Mouse (Mus musculus) CH12.LX (cell line): Measurements from ENCODE around the gene Chpt1. TPM values are rescaled to one million over a fixed set of nuclear protein-coding genes. Genes with fewer than 3 reads are reported as not detected.

Experiments used
- DNase-seq: peaks from one replicate; pipeline ENCODE4 v3.0.0-alpha.2; 2013; ENCODE audit errors: extremely low read depth
- H3K27ac ChIP-seq: 2 replicates; pipeline ENCODE4 v1.5.1; 2012; ENCODE audit warnings: low read depth, mild to moderate bottlenecking, control low read depth, moderate library complexity; ENCODE audit not compliant: insufficient read depth
- H3K27me3 ChIP-seq: replicated peaks from 2 replicates; pipeline ENCODE3; 2012; ENCODE audit warnings: inconsistent platforms
- H3K36me3 ChIP-seq, 2 experiments: replicated peaks in 1 of 2; 2 replicates each; pipeline versions ENCODE3 to v1.6.1; 2012; ENCODE audit warnings: inconsistent platforms in 1 of 2, low read length in 1 of 2, mild to moderate bottlenecking in 1 of 2, mixed read lengths in 1 of 2, moderate library complexity in 1 of 2; ENCODE audit not compliant: control insufficient read depth in 1 of 2, insufficient read depth in 1 of 2
- H3K4me1 ChIP-seq, 2 experiments: 2 replicates each; pipeline ENCODE4 v1.6.1; 2012; ENCODE audit warnings: inconsistent platforms in 1 of 2, moderate library complexity in 1 of 2; ENCODE audit not compliant: insufficient read depth in 2 of 2, control insufficient read depth in 1 of 2
- H3K4me2 ChIP-seq: 2 replicates; pipeline ENCODE4 v1.6.1; 2012; ENCODE audit warnings: low read depth, mild to moderate bottlenecking, control low read depth; ENCODE audit not compliant: poor library complexity, insufficient read depth, severe bottlenecking
- H3K4me3 ChIP-seq, 3 experiments: fragments of 150-350 bp in 1 of 3; sonication (generic) in 1 of 3; replicated peaks in 1 of 3; 2 replicates each; pipeline versions ENCODE3 to v1.5.1; 2011 to 2012; ENCODE audit warnings: low read depth in 2 of 3, low read length in 2 of 3, mild to moderate bottlenecking in 2 of 3, moderate library complexity in 2 of 3, control low read depth in 1 of 3, improper control_type of control experiment in 1 of 3, inconsistent platforms in 1 of 3, mixed read lengths in 1 of 3; ENCODE audit not compliant: poor library complexity in 1 of 3
- H3K79me2 ChIP-seq: replicated peaks from 2 replicates; pipeline ENCODE4 v1.6.1; 2012; ENCODE audit warnings: mild to moderate bottlenecking, moderate library complexity; ENCODE audit not compliant: control insufficient read depth, poor library complexity, insufficient read depth, severe bottlenecking; ENCODE audit errors: extremely low read depth
- H3K9ac ChIP-seq: 2 replicates; pipeline ENCODE4 v1.6.1; 2012; ENCODE audit warnings: low read depth, mild to moderate bottlenecking, control low read depth, moderate library complexity; ENCODE audit not compliant: insufficient read depth
- H3K9me3 ChIP-seq: replicated peaks from 2 replicates; pipeline ENCODE3; 2012; ENCODE audit warnings: low read length, inconsistent platforms, mixed read lengths
- BHLHE40 ChIP-seq: IDR thresholded peaks from 2 replicates; pipeline ENCODE4 v1.6.1; 2011; ENCODE audit warnings: mild to moderate bottlenecking, low read depth, low read length, improper control_type of control experiment
- CHD1 ChIP-seq: IDR thresholded peaks from 2 replicates; pipeline ENCODE4 v1.6.1; 2012; ENCODE audit warnings: low read depth, low read length, improper control_type of control experiment, inconsistent platforms
- CTCF ChIP-seq, 2 experiments: IDR thresholded peaks in 1 of 2; conservative IDR thresholded peaks in 1 of 2; 2 replicates each; pipeline ENCODE4 v1.5.1; 2011 to 2012; ENCODE audit warnings: low read depth in 2 of 2, low read length in 2 of 2, improper control_type of control experiment in 1 of 2, inconsistent platforms in 1 of 2, mild to moderate bottlenecking in 1 of 2, moderate library complexity in 1 of 2
- ETS1 ChIP-seq: conservative IDR thresholded peaks from 2 replicates; pipeline ENCODE4 v1.6.1; 2012; ENCODE audit warnings: low read depth, mild to moderate bottlenecking, inconsistent platforms, low read length, improper control_type of control experiment, moderate library complexity
- GABPA ChIP-seq: IDR thresholded peaks from 2 replicates; pipeline ENCODE4 v1.6.1; 2012; ENCODE audit warnings: low read depth, low read length, improper control_type of control experiment, inconsistent platforms; ENCODE audit not compliant: insufficient replicate concordance
- HCFC1 ChIP-seq: IDR thresholded peaks from 2 replicates; pipeline ENCODE4 v1.6.1; 2012; ENCODE audit warnings: low read depth, mild to moderate bottlenecking, inconsistent platforms, low read length, improper control_type of control experiment
- IRF4 ChIP-seq: IDR thresholded peaks from 2 replicates; pipeline ENCODE4 v1.6.1; 2014; ENCODE audit warnings: low read depth, mild to moderate bottlenecking, inconsistent platforms, low read length, improper control_type of control experiment
- JUN ChIP-seq: IDR thresholded peaks from 2 replicates; pipeline ENCODE4 v1.6.1; 2011; ENCODE audit warnings: low read depth, mild to moderate bottlenecking, low read length, improper control_type of control experiment, moderate library complexity; ENCODE audit not compliant: insufficient read depth
- MAFK ChIP-seq: IDR thresholded peaks from 2 replicates; pipeline ENCODE4 v1.6.1; 2011; ENCODE audit warnings: low read length, improper control_type of control experiment; ENCODE audit not compliant: insufficient replicate concordance
- MAX ChIP-seq: IDR thresholded peaks from 2 replicates; pipeline ENCODE4 v1.6.1; 2011; ENCODE audit warnings: low read length, improper control_type of control experiment
- MAZ ChIP-seq: IDR thresholded peaks from 2 replicates; pipeline ENCODE4 v1.6.1; 2012; ENCODE audit warnings: low read depth, mild to moderate bottlenecking, inconsistent platforms, low read length, improper control_type of control experiment, moderate library complexity
- MXI1 ChIP-seq: IDR thresholded peaks from 2 replicates; pipeline ENCODE4 v1.6.1; 2011; ENCODE audit warnings: mild to moderate bottlenecking, low read depth, low read length, improper control_type of control experiment
- MYC ChIP-seq: IDR thresholded peaks from 2 replicates; pipeline ENCODE4 v1.6.1; 2011; ENCODE audit warnings: low read depth, mild to moderate bottlenecking, improper control_type of control experiment, low read length
- NRF1 ChIP-seq: IDR thresholded peaks from 2 replicates; pipeline ENCODE4 v1.6.1; 2014; ENCODE audit warnings: low read depth, mild to moderate bottlenecking, inconsistent platforms, low read length, improper control_type of control experiment, moderate library complexity
- POLR2A ChIP-seq: IDR thresholded peaks from 2 replicates; pipeline ENCODE4 v1.6.1; 2011; ENCODE audit warnings: low read depth, mild to moderate bottlenecking, improper control_type of control experiment, low read length
- RAD21 ChIP-seq: IDR thresholded peaks from 2 replicates; pipeline ENCODE4 v1.6.1; 2011; ENCODE audit warnings: low read depth, mild to moderate bottlenecking, low read length, improper control_type of control experiment, moderate library complexity
- SMC3 ChIP-seq: IDR thresholded peaks from 2 replicates; pipeline ENCODE4 v1.6.1; 2011; ENCODE audit warnings: low read depth, low read length, improper control_type of control experiment
- TBP ChIP-seq: conservative IDR thresholded peaks from 2 replicates; pipeline ENCODE4 v1.6.1; 2011; ENCODE audit warnings: low read depth, low read length, improper control_type of control experiment
- TCF12 ChIP-seq: IDR thresholded peaks from 2 replicates; pipeline ENCODE4 v1.6.1; 2014; ENCODE audit warnings: low read depth, mild to moderate bottlenecking, inconsistent platforms, low read length, improper control_type of control experiment
- USF2 ChIP-seq: conservative IDR thresholded peaks from 2 replicates; pipeline ENCODE4 v1.6.1; 2011; ENCODE audit warnings: low read depth, low read length, improper control_type of control experiment
- ZC3H11A ChIP-seq: IDR thresholded peaks from 2 replicates; pipeline ENCODE4 v1.6.1; 2012; ENCODE audit warnings: low read depth, mild to moderate bottlenecking, inconsistent platforms, low read length, improper control_type of control experiment
- ZMIZ1 ChIP-seq: IDR thresholded peaks from 2 replicates; pipeline ENCODE4 v1.6.1; 2012; ENCODE audit warnings: low read depth, mild to moderate bottlenecking, inconsistent platforms, low read length, improper control_type of control experiment
- ZNF384 ChIP-seq: IDR thresholded peaks from 2 replicates; pipeline ENCODE4 v1.6.1; 2012; ENCODE audit warnings: low read depth, low read length, improper control_type of control experiment, inconsistent platforms
- dilution Hi-C: fragments of 300-500 bp; cut with MboI; formaldehyde crosslinking; loops from 2 replicates; pipeline ENCODE4 v1.14.3; 2020; ENCODE audit warnings: low sequenced_read_pairs; ENCODE audit not compliant: extremely low pct_unique_long_range_greater_than_20kb, extremely low pct_ligation_motif_present
- in situ Hi-C: fragments of 300-500 bp; cut with MboI; formaldehyde crosslinking; loops from 3 replicates; pipeline ENCODE4 v1.14.3; 2019; ENCODE audit warnings: low sequenced_read_pairs, low pct_ligation_motif_present, low pct_unique_long_range_greater_than_20kb, mixed read lengths
- polyA plus RNA-seq: library from polyadenylated mRNA; unstranded; fragments of >175 nt; gene quantifications from 2 replicates; pipeline ENCODE4 v1.2.1, GENCODE M21; 2012; ENCODE audit warnings: low read depth; ENCODE audit not compliant: insufficient read length
- total RNA-seq, 2 experiments: library from RNA; depleted of rRNA; stranded (reverse); fragments of 300-350 nt in 1 of 2; fragments of >200 nt in 1 of 2; gene quantifications; 2 replicates each; pipeline ENCODE4 v1.2.3; 2012 to 2014

Chpt1 gene
- total and polyA plus RNA-seq, 3 experiments: 8.1 to 10.1 (median 8.1) TPM

DNA sequence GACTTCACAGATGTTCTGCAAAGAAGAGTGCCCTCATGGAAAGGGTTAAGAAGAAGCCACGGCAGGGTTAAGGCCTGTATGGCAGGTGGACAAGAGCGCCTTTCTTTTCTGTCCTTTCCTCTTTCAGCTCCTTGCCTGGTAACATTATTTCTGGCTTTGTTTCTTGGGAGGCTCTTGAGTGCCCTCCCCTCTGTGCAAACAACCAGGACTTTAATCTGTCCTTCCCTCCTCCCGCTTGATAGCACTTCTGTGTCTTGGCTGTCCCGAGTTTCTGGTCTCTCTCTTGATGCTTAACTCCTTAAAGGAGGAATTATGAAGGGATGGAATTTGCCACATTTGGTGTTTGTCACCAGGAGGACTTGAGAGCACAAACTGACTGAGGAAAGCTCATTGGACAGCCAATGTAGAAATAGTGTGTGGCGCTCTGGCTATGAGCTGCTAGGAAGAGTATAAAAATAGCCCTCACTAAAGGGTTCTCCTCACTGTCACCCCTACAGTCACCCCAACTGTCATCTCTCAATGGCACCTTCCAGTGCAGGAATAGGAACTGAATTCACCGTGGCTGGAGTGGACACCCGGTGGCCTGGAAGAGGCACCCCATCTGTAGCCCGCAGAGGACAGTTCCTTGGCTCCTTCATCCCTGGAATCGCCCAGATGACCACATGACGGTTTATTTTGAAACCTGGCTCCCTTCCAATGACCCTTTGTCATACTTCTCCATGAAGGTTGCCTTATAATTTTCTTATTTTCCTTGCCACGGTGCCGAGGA lies 6.8 kb upstream of the Chpt1 start:
- Histone ChIP-seq H3K9ac (no peak overlapping the region), H3K4me1 (peaks cover 0 to 11% of the 10 kb centered on the region in 2 experiments; a peak in 2 of 4 replicates), H3K9me3 (no peaks in the 10 kb centered on the region), H3K79me2 (no peaks in the 10 kb centered on the region), H3K4me3 (no peak overlapping the region), H3K27ac (no peak overlapping the region), H3K27me3 (no peaks in the 10 kb centered on the region), H3K4me2 (no peak overlapping the region), H3K36me3 (no peaks in the 10 kb centered on the region)
- dilution Hi-C loops (no loop called here), in situ Hi-C loops (no loop called here)
- no peak for DNase-seq
- TF ChIP-seq MXI1 (no peak), NRF1 (no peak), SMC3 (no peak), USF2 (no peak)

DNA sequence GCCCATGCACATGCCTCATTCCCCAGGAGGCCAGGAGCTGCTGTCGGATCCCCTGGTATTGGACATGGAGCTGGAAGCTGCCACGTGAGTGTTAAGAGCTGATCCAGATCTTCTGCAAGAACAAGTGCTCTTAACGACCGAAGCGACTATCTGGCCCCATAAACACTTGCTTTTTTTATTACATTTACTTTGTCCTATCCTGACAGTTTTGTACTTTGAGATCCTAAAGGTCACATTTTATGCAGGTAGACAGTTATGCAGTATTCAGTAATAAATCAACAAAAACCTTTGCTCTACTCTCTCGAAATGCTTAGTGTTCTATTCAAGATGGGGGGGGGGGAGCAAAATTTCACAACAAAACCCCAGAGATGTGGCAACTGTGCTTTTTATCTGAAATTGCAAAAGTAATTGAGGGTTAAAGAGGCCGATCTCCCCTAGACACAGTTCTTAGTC lies 3.8 kb upstream of the Chpt1 start:
- dilution Hi-C loops: no loop called here

GRCm38 (mm10) chr10:88505256-88505655 lies 1.4 kb upstream of the Chpt1 start:
- H3K4me1 ChIP-seq: peaks cover 0 to 24% of the 10 kb centered on the region in 2 experiments; a peak in 2 of 4 replicates
- no peaks in the 10 kb centered on the region for H3K9me3 ChIP-seq
- H3K4me2 ChIP-seq: no peak overlapping the region
- H3K4me3 ChIP-seq: no peak overlapping the region
- no peaks in the 10 kb centered on the region for H3K79me2 ChIP-seq
- dilution Hi-C loops (no loop called here), in situ Hi-C loops (no loop called here)
- no peak overlapping the region for H3K27ac ChIP-seq
- peaks cover 5% of the 10 kb centered on the region for H3K27me3 ChIP-seq
- H3K9ac ChIP-seq: no peak overlapping the region
- H3K36me3 ChIP-seq: no peaks in the 10 kb centered on the region
- no peak for TF ChIP-seq RAD21
- no peak for TF ChIP-seq POLR2A
- no peak for TF ChIP-seq CTCF (conservative IDR thresholded peaks at IDR 0.05 in 1 of 2, IDR thresholded peaks at IDR 0.05 in 1 of 2; ENCODE audit: low read depth in 2 of 2, low read length in 2 of 2)
- TF ChIP-seq CHD1: no peak
- TF ChIP-seq ZMIZ1: no peak
- TF ChIP-seq MYC: no peak
- no peak for TF ChIP-seq MAZ
- TF ChIP-seq USF2: no peak
- TF ChIP-seq GABPA: no peak
- TF ChIP-seq MAX: no peak
- no peak for TF ChIP-seq ZNF384
- no peak for TF ChIP-seq HCFC1
- TF ChIP-seq TCF12: no peak
- TF ChIP-seq ETS1: no peak
- no peak for TF ChIP-seq JUN
- no peak for TF ChIP-seq BHLHE40
- no peak for TF ChIP-seq IRF4
- TF ChIP-seq TBP: no peak
- no peak for DNase-seq

More for the DNA sequence above, 3.8 kb upstream of the Chpt1 start:
- Histone ChIP-seq H3K27ac (no peak overlapping the region), H3K27me3 (peaks cover 5% of the 10 kb centered on the region), H3K4me2 (no peak overlapping the region), H3K4me3 (no peak overlapping the region), H3K4me1 (peaks cover 0 to 11% of the 10 kb centered on the region in 2 experiments; a peak in 2 of 4 replicates), H3K9ac (no peak overlapping the region), H3K36me3 (no peaks in the 10 kb centered on the region), H3K79me2 (no peaks in the 10 kb centered on the region), H3K9me3 (no peaks in the 10 kb centered on the region)
- in situ Hi-C loops: no loop called here
- DNase-seq: no peak
- no peak for TF ChIP-seq NRF1
- TF ChIP-seq IRF4: no peak
- no peak for TF ChIP-seq ZNF384
- TF ChIP-seq USF2: no peak
- TF ChIP-seq MXI1: no peak
- no peak for TF ChIP-seq GABPA
- no peak for TF ChIP-seq MAFK
- no peak for TF ChIP-seq CTCF (conservative IDR thresholded peaks at IDR 0.05 in 1 of 2, IDR thresholded peaks at IDR 0.05 in 1 of 2; ENCODE audit: low read depth in 2 of 2, low read length in 2 of 2)
- TF ChIP-seq ZC3H11A: no peak
